Mouse (Mus musculus) neural tube, embryonic 12.5 days (tissue): ENCODE measurements around the gene Adgre5. TPM values are rescaled to one million over a fixed set of nuclear protein-coding genes. Genes with fewer than 3 reads are reported as not detected.

Experiments used
- ATAC-seq: fragments of 200-750 bp; cut with Nextera tagmentation; 2 replicates; pipeline ENCODE4 v1.8.0; 2017; ENCODE audit warnings: low read depth, mild to moderate bottlenecking, moderate TSS enrichment, moderate library complexity; ENCODE audit not compliant: low FRiP score
- H3K27ac ChIP-seq: fragments of 300-500 bp; sonication (generic); 2 replicates; pipeline ENCODE4 v1.5.1; 2016
- H3K27me3 ChIP-seq: fragments of 300-500 bp; sonication (generic); replicated peaks from 2 replicates; pipeline ENCODE4 v1.6.1; 2016; ENCODE audit warnings: mild to moderate bottlenecking
- H3K36me3 ChIP-seq: fragments of 300-500 bp; sonication (generic); 2 replicates; pipeline ENCODE4 v1.6.1; 2016; ENCODE audit warnings: mild to moderate bottlenecking
- H3K4me1 ChIP-seq: fragments of 300-500 bp; sonication (generic); 2 replicates; pipeline ENCODE4 v1.6.1; 2016
- H3K4me2 ChIP-seq: fragments of 300-500 bp; sonication (generic); replicated peaks from 2 replicates; pipeline ENCODE4 v1.6.1; 2016; ENCODE audit warnings: mild to moderate bottlenecking
- H3K4me3 ChIP-seq: fragments of 300-500 bp; sonication (generic); 2 replicates; pipeline ENCODE4 v1.5.1; 2016
- H3K9ac ChIP-seq: fragments of 300-500 bp; sonication (generic); 2 replicates; pipeline ENCODE4 v1.6.1; 2016; ENCODE audit warnings: mild to moderate bottlenecking
- H3K9me3 ChIP-seq: fragments of 300-500 bp; sonication (generic); 2 replicates; pipeline ENCODE4 v1.6.1; 2016; ENCODE audit warnings: mild to moderate bottlenecking
- WGBS: fragments of 180-500 bp; shearing (Covaris S2); methylation state at CpG from one replicate; pipeline ENCODE4 v1.1.7; 2016; 5-methylcytosine and 5-hydroxymethylcytosine counted together
- polyA plus RNA-seq: library from polyadenylated mRNA; unstranded; fragments of >200 nt; fragmentation: Nextera tagmentation; extraction: Ambion mirVana; gene quantifications from 2 replicates; pipeline ENCODE4 v1.2.1, GENCODE M21; 2016

The Adgre5 gene
- polyA plus RNA-seq, 1 experiment from 2014 or later: 15.7 TPM

DNA sequence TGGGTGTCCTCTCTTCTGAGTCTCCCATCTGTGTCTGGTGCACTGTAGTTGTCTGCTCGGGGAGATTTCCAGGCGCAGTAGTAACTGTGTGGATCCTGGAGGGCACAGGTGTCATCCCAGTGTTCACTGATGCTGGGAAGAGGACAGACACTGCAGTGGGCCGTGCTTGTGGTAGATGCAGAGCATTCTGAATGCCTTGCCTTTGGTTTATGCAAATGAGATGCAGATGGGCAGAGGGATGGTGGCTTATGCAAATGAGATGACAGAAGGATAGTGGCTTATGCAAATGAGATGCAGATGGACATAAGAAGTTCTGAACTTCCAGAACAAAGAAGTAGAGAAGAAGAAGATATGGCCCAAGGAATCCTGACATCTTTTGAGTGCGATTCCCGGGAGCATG, 9.2 kb downstream of the Adgre5 start:
- ATAC-seq: no peak
- 70% methylated on average over 5 of the region's 5 CpGs for WGBS

DNA sequence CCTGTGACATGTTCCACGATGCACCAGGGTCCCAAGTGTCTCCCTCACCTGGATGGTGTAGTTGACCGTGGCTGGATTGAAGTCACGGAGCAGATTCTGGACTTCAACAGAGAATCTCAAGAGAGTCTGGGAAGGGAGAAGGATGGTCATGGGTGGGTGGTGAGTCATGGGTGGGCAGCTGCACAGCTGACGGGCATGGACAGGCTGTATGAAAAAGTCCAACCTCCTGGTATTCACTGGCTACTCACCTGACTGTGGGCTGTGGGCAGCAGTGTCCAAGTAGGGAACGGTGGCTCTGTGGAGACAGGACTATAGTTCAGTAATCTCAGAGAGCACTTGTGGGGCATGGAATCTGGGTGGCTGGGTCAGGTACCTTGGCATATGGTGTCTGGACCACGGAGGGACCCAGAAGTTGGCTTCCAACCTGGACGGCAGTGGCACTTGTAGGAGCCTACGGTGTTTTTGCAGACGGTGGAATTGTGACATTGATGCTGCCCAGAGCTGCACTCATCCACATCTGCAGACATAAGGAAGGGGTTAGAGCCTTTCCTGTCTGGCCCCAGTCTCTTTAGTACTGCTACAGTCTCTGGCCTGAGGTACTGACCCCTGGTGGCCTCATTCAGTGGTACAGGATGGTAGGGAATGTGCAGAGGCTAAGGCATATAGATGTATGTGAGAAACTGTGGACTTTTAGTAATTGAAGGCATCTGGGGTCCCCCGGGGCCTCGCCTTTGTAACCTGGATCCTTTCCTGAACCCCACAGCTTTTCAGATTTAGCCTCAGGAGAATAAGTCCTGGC, 11.9 kb downstream of the Adgre5 start:
- 0 out of 2 replicates have a peak, but pooled peaks have one; percentile 8 for ATAC-seq
- H3K27ac ChIP-seq: no peak overlapping the region
- no peaks in the 10 kb centered on the region for H3K4me1 ChIP-seq
- H3K27me3 ChIP-seq: peaks cover 5% of the 10 kb centered on the region; the same call in 1 of the 2 replicates
- 81% methylated on average over 11 of the region's 11 CpGs for WGBS
- peaks cover 22% of the 10 kb centered on the region for H3K36me3 ChIP-seq
- H3K9me3 ChIP-seq: no peaks in the 10 kb centered on the region
- no peak overlapping the region for H3K9ac ChIP-seq
- no peak overlapping the region for H3K4me2 ChIP-seq
- no peak overlapping the region for H3K4me3 ChIP-seq

More for the DNA sequence above, 9.2 kb downstream of the Adgre5 start:
- H3K4me3 ChIP-seq: no peak overlapping the region
- no peak overlapping the region for H3K9ac ChIP-seq
- H3K9me3 ChIP-seq: no peaks in the 10 kb centered on the region
- no peak overlapping the region for H3K4me2 ChIP-seq
- H3K4me1 ChIP-seq: no peaks in the 10 kb centered on the region
- H3K36me3 ChIP-seq: no peaks in the 10 kb centered on the region
- no peak overlapping the region for H3K27ac ChIP-seq
- H3K27me3 ChIP-seq: peaks cover 12% of the 10 kb centered on the region; the same call in 1 of the 2 replicates

DNA sequence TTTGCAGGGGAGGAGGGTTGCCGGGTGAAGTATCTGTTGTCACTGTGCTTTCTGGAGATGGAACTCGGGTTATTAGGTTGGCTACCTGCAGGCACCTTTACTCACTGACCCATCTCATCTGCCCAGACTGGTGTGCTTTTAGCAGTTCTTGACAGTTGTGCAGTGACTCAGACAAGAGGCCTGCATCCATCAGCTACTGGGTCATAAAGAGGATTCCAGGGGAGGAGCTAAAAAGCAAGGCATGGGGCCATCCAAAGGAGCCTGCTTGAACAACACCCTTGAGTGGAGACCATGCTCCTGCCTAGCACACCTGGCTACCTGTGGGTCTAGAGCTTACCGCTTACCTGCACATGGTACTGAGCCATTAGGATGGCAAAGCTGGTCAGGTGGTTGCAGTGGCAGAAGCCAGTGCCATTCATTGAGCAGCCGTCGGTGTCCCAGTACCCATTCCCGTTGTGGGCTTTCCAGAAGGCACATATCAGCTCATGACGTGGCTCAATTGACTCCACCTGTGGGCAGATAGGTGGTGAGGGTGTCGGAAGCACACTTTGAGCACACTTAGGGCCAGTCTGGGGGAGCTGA, 15.5 kb downstream of the Adgre5 start:
- H3K36me3 ChIP-seq: peaks cover 58% of the 10 kb centered on the region
- H3K4me3 ChIP-seq: no peak overlapping the region
- H3K4me1 ChIP-seq: no peaks in the 10 kb centered on the region
- WGBS: 92% methylated on average over 8 of the region's 8 CpGs
- no peak overlapping the region for H3K4me2 ChIP-seq
- H3K9me3 ChIP-seq: no peaks in the 10 kb centered on the region
- H3K9ac ChIP-seq: no peak overlapping the region
- ATAC-seq: no peak
- H3K27me3 ChIP-seq: no peaks in the 10 kb centered on the region
- H3K27ac ChIP-seq: no peak overlapping the region

DNA sequence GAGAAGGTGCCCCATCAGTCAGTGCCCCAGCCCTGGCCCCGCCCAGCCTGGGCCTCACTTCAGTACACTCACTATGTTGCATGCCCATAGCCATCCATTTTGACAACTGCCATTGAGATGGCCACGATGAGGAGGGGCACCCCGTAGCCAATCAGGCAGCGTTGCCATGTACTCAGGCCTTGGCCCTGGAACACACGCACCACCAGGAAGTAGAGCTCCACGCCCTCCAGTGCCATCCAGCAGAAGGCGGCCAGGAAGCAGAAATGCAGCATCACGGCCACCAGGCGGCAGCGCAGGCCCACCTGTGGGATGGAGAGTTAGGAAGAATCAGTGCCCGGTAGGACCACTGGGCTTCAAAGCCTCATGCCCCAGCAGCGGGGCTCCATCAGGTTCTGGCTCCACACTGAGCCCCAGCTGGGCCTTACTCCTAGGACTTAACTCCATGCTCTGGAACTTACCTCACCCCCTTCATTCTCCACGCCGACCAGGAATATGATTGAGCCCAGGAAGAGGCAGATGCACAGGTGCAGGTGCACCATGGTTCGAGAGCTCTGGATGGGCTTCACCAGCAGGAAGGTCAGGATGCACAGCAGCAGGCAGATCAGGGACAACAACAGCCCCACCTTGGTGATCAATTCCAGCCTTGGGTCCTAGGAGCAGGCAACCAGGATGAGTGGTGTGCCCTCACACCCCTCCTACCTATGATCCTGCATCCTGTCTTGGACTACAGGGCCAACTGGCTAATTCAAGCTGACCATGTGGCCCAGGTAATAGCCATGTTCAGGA, 16.2 kb downstream of the Adgre5 start:
- WGBS: 47% methylated on average over 15 of the region's 15 CpGs
- peaks cover 65% of the 10 kb centered on the region for H3K36me3 ChIP-seq
- H3K27ac ChIP-seq: no peak overlapping the region
- peak; percentile 59 for ATAC-seq
- no peak overlapping the region for H3K9ac ChIP-seq
- H3K4me2 ChIP-seq: no peak overlapping the region
- H3K27me3 ChIP-seq: no peaks in the 10 kb centered on the region
- no peaks in the 10 kb centered on the region for H3K9me3 ChIP-seq
- H3K4me3 ChIP-seq: no peak overlapping the region
- no peaks in the 10 kb centered on the region for H3K4me1 ChIP-seq

DNA sequence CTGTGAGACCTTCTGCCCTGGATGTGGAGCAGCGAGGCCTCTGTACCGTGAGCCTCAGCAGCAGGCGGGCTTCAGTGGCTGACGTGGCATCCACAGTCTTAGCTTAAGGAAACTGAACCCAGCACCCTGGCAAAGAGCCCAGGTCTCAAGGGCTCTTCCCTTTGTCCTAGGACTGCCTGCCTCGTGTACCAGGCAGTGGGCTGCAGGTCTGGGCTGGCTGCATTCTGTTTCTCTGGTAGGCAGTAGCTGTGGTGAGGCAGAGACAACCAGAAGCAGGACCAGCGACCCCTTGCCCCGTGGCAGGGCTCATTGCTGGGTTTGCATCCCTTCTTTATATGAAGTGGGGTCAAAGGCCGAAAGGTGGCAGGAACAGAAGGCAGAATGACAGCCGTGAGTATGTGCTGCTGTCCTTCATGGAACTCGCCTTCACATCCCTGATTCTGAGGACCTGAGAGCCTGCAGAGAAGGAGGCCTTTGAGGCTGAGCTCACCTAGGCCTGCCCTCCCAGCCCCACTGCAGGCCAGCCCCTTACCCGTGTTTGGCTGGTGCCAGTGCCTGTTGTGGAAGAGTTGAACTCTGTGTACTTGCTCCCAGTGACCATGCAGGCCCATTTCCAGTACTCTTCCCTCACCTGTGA, 17.6 kb downstream of the Adgre5 start:
- no peak for ATAC-seq
- Histone ChIP-seq H3K4me1 (no peaks in the 10 kb centered on the region), H3K27ac (no peak overlapping the region), H3K36me3 (peaks cover 72% of the 10 kb centered on the region), H3K27me3 (no peaks in the 10 kb centered on the region), H3K4me3 (no peak overlapping the region), H3K9me3 (no peaks in the 10 kb centered on the region), H3K4me2 (no peak overlapping the region), H3K9ac (no peak overlapping the region)
- 90% methylated on average over 11 of the region's 11 CpGs for WGBS

- no peak overlapping the region for H3K4me2 ChIP-seq
- H3K9ac ChIP-seq: no peak overlapping the region
- H3K27ac ChIP-seq: no peak overlapping the region
- 94% methylated on average over 12 of the region's 12 CpGs for WGBS
- H3K4me1 ChIP-seq: no peaks in the 10 kb centered on the region
- H3K27me3 ChIP-seq: no peaks in the 10 kb centered on the region
- H3K36me3 ChIP-seq: peaks cover 72% of the 10 kb centered on the region
- ATAC-seq: no peak
- H3K4me3 ChIP-seq: no peak overlapping the region
- H3K9me3 ChIP-seq: no peaks in the 10 kb centered on the region
Measured at GRCm38 (mm10) chr8:83722631-83723030, 18.5 kb downstream of the Adgre5 start.

GRCm38 (mm10) chr8:83721405-83722025, 19.6 kb downstream of the Adgre5 start:
- H3K9me3 ChIP-seq: no peaks in the 10 kb centered on the region
- no peak overlapping the region for H3K4me2 ChIP-seq
- 93% methylated on average over 25 of the region's 25 CpGs for WGBS
- H3K9ac ChIP-seq: no peak overlapping the region
- peaks cover 10% of the 10 kb centered on the region for H3K4me1 ChIP-seq
- no peak for ATAC-seq
- H3K36me3 ChIP-seq: peaks cover 72% of the 10 kb centered on the region
- no peaks in the 10 kb centered on the region for H3K27me3 ChIP-seq
- H3K27ac ChIP-seq: no peak overlapping the region
- no peak overlapping the region for H3K4me3 ChIP-seq

DNA sequence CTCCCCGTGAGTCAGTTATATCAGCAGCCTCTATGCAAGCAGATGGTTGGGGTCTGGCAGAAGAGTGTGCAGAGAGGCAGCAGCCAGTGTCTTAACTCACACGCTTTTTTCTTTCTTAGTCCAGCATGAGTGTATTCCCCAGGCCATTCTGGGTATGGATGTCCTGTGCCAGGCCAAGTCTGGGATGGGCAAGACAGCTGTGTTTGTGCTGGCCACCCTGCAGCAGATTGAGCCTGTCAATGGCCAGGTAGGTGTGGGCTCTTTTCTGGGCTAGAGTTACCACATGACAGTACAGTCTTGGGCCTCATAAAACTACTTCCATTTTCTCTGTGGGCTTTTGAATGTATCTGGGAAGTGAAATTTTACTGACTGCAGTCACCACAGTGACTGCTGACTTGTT, 21.4 kb downstream of the Adgre5 start:
- no peak overlapping the region for H3K9ac ChIP-seq
- peaks cover 19% of the 10 kb centered on the region for H3K4me1 ChIP-seq
- 86% methylated on average over 2 of the region's 2 CpGs for WGBS
- no peak for ATAC-seq
- no peak overlapping the region for H3K4me2 ChIP-seq
- H3K9me3 ChIP-seq: no peaks in the 10 kb centered on the region
- no peaks in the 10 kb centered on the region for H3K27me3 ChIP-seq
- no peak overlapping the region for H3K27ac ChIP-seq
- H3K4me3 ChIP-seq: no peak overlapping the region
- H3K36me3 ChIP-seq: peaks cover 55% of the 10 kb centered on the region

- H3K4me2 ChIP-seq: no peak overlapping the region
- ATAC-seq: no peak
- H3K4me3 ChIP-seq: no peak overlapping the region
- H3K36me3 ChIP-seq: peaks cover 48% of the 10 kb centered on the region
- no peaks in the 10 kb centered on the region for H3K27me3 ChIP-seq
- H3K27ac ChIP-seq: no peak overlapping the region
- peaks cover 19% of the 10 kb centered on the region for H3K4me1 ChIP-seq
- WGBS: 85% methylated on average over 2 of the region's 2 CpGs
- no peaks in the 10 kb centered on the region for H3K9me3 ChIP-seq
- no peak overlapping the region for H3K9ac ChIP-seq
Measured at GRCm38 (mm10) chr8:83719048-83719447, 22.1 kb downstream of the Adgre5 start.

- peaks cover 23% of the 10 kb centered on the region for H3K36me3 ChIP-seq
- no peak for ATAC-seq
- no peak overlapping the region for H3K9ac ChIP-seq
- WGBS: 79% methylated on average over 2 of the region's 2 CpGs
- H3K27ac ChIP-seq: no peak overlapping the region
- H3K4me3 ChIP-seq: peak overlapping the region; percentile 84; the same call in 1 of the 2 replicates
- H3K4me2 ChIP-seq: peak overlapping the region; percentile 90
- no peaks in the 10 kb centered on the region for H3K27me3 ChIP-seq
- no peaks in the 10 kb centered on the region for H3K9me3 ChIP-seq
- peaks cover 19% of the 10 kb centered on the region for H3K4me1 ChIP-seq
Measured at GRCm38 (mm10) chr8:83716563-83716962, 24.6 kb downstream of the Adgre5 start.

GRCm38 (mm10) chr8:83715771-83716170, 25.4 kb downstream of the Adgre5 start:
- H3K36me3 ChIP-seq: peaks cover 15% of the 10 kb centered on the region
- peaks cover 19% of the 10 kb centered on the region for H3K4me1 ChIP-seq
- ATAC-seq: no peak
- peak overlapping the region; percentile 84 for H3K4me3 ChIP-seq
- WGBS: 2% methylated on average over 17 of the region's 17 CpGs
- peak overlapping the region; percentile 90 for H3K4me2 ChIP-seq
- peak overlapping the region; percentile 75 for H3K9ac ChIP-seq
- H3K9me3 ChIP-seq: no peaks in the 10 kb centered on the region
- H3K27ac ChIP-seq: 0 out of 2 replicates have a peak overlapping the region, but pooled peaks have one; percentile 83
- H3K27me3 ChIP-seq: no peaks in the 10 kb centered on the region
